Mouse (Mus musculus) brain, embryonic 14.5 days (tissue): ENCODE measurements at regions not wholly inside any gene's neighbourhood (a gene's known extent, or its start where the extent isn't known, plus 50 kb on each side); places are given as distances from the start of the nearest gene placed in this dataset.

Experiments
- CTCF ChIP-seq: fragments of 200-500 bp; IDR thresholded peaks from 2 replicates; pipeline ENCODE4 v1.5.1; 2012; ENCODE audit warnings: inconsistent platforms, mild to moderate bottlenecking, moderate library complexity, borderline replicate concordance; ENCODE audit not compliant: insufficient read depth, insufficient read length; ENCODE audit errors: extremely low read depth
- POLR2A ChIP-seq: fragments of 200-500 bp; IDR thresholded peaks from 2 replicates; pipeline ENCODE4 v1.6.1; 2012; ENCODE audit warnings: mild to moderate bottlenecking, inconsistent platforms, borderline replicate concordance; ENCODE audit not compliant: poor library complexity, insufficient read depth, insufficient read length, severe bottlenecking; ENCODE audit errors: extremely low read depth

DNA sequence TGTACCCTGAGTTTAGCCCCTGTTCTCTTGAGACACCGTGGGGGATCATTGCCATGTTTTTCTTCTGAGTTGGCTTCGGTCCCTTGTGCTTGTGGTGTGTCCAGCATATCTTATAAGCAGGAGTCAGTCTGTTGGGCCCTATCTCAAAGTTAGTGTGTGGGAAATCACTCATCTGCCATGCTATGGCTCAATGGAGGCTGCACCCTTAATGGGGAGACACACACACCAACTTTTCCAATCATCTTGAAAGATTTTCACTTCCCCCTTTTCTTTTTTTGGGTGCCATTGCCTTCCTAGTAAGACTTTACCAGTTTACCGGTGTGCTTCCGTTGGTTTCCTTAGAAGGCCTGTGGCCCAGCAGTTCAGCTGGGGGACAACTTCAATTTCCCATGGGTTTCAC lies 130.6 kb upstream of the Ado start:
- TF ChIP-seq POLR2A (no peak), CTCF (no peak)
